Mouse (Mus musculus): Measurements from ENCODE around the gene Rnf222. TPM values are rescaled to one million over a fixed set of nuclear protein-coding genes. Genes with fewer than 3 reads are reported as not detected.

Gene Rnf222
- total and polyA plus RNA-seq, 2 experiments from 2014 or later: 0.11 TPM; not detected in 1

DNA sequence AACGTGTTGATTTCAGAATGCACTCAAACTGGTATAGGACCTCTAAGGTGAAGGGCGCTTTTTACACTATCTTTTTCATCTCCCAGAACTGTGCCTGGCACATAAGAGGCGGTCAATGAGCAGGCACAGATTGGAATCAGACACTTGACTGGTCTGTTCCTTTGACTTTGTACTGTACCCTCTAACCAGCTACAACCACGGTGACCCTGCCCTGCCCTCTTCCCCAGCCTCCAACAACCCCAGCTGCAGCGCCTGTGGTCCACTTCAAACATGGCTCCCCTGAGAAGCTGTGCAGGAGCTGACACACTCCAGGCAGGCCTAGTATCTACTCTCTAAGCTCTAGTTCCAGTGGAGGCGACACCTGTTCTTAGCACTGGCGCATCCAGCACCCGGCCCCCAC is 54.4 kb downstream of the Rnf222 start:
- Histone ChIP-seq H3K9ac (replicated peaks; ENCODE audit: low read length, poor library complexity, severe bottlenecking) (no peak overlapping the region), H3K27ac (ENCODE audit: low read depth, low read length) (no peak overlapping the region), H3K27me3 (ENCODE audit: insufficient read depth, low read length) (no peaks in the 10 kb centered on the region), H3K36me3 (ENCODE audit: insufficient read depth, low read length) (peaks cover 3% of the 10 kb centered on the region; the same call in 1 of the 2 replicates), H3K4me3 (ENCODE audit: low read depth, low read length) (no peak overlapping the region), H3K9me3 (ENCODE audit: low read length) (no peaks in the 10 kb centered on the region), H3K4me1 (ENCODE audit: insufficient read depth, low read length) (peaks cover 4% of the 10 kb centered on the region; the same call in 1 of the 2 replicates), H3K4me2 (ENCODE audit: low read depth, low read length, poor library complexity, severe bottlenecking) (no peak overlapping the region)
- 91% methylated on average over 8 of the region's 8 CpGs for WGBS
- TF ChIP-seq CTCF (IDR thresholded peaks at IDR 0.05): no peak
- ATAC-seq (ENCODE audit: low FRiP score) (no peak), DNase-seq (ENCODE audit: low spot score) (no peak)

DNA sequence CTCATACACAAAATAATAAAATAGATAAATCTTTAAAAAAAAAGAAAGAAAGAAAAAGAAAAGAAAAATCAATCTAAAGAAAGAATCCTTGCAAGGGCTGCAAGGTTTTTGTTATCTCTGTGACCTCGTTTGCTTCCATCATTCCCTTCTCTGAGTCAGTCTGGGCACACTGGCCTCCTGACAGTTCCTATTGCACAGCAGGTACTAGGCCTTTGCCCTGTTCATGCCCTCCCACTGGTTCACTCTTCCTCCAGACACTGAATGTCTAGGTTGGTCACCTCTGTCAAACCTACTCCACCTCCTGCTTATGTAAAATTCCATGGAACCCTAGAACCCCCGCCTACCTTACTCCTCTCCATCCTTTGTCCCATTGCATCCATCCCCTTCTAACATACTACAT is 56.9 kb downstream of the Rnf222 start:
- peaks cover 3% of the 10 kb centered on the region; the same call in 1 of the 2 replicates for H3K36me3 ChIP-seq (ENCODE audit: insufficient read depth, low read length)
- H3K4me3 ChIP-seq (ENCODE audit: low read depth, low read length): no peak overlapping the region
- H3K4me2 ChIP-seq (ENCODE audit: low read depth, low read length, poor library complexity, severe bottlenecking): no peak overlapping the region; the same call in 1 of the 2 replicates
- no peak overlapping the region for H3K27ac ChIP-seq (ENCODE audit: low read depth, low read length)
- ATAC-seq (ENCODE audit: low FRiP score) (no peak), DNase-seq (ENCODE audit: low spot score) (no peak)
- 77% methylated on average over 2 of the region's 2 CpGs for WGBS
- peaks cover 4% of the 10 kb centered on the region; the same call in 1 of the 2 replicates for H3K4me1 ChIP-seq (ENCODE audit: insufficient read depth, low read length)
- TF ChIP-seq CTCF (IDR thresholded peaks at IDR 0.05): no peak
- no peaks in the 10 kb centered on the region for H3K9me3 ChIP-seq (ENCODE audit: low read length)
- no peaks in the 10 kb centered on the region for H3K27me3 ChIP-seq (ENCODE audit: insufficient read depth, low read length)
- no peak overlapping the region for H3K9ac ChIP-seq (replicated peaks; ENCODE audit: low read length, poor library complexity, severe bottlenecking)

Other genes starting within 250 kb of the Rnf222 start
- gene Myh10, start 197.0 kb upstream of the Rnf222 start, total RNA-seq (2014; rRNA removed): 212 and 217 TPM in 2 replicates
- gene Myh10, start 197.0 kb upstream of the Rnf222 start, polyA plus RNA-seq (2015; fragmentation: Nextera tagmentation; extraction: Ambion mirVana): 64.8 and 68.0 TPM in 2 replicates
- gene Ndel1, start 16.7 kb upstream of the Rnf222 start, total RNA-seq (2014; rRNA removed): 88.0 and 114 TPM in 2 replicates
- 106 and 112 TPM in 2 replicates for gene Ndel1, start 16.7 kb upstream of the Rnf222 start, polyA plus RNA-seq (2015; fragmentation: Nextera tagmentation; extraction: Ambion mirVana)
- 1,124 and 1,179 TPM in 2 replicates for gene Rpl26, start 13.0 kb downstream of the Rnf222 start, total RNA-seq (2014; rRNA removed)
- gene Rpl26, start 13.0 kb downstream of the Rnf222 start, polyA plus RNA-seq (2015; fragmentation: Nextera tagmentation; extraction: Ambion mirVana): 561 and 573 TPM in 2 replicates
- gene Odf4, start 38.5 kb downstream of the Rnf222 start, total RNA-seq (2014; rRNA removed): 1.5 and 4.3 TPM in 2 replicates
- gene Odf4, start 38.5 kb downstream of the Rnf222 start, polyA plus RNA-seq (2015; fragmentation: Nextera tagmentation; extraction: Ambion mirVana): 0.52 and 2.2 TPM in 2 replicates
- gene Arhgef15, start 68.9 kb downstream of the Rnf222 start, total RNA-seq (2014; rRNA removed): 23.3 and 50.8 TPM in 2 replicates
- gene Arhgef15, start 68.9 kb downstream of the Rnf222 start, polyA plus RNA-seq (2015; fragmentation: Nextera tagmentation; extraction: Ambion mirVana): 27.6 and 34.3 TPM in 2 replicates
- gene Slc25a35, start 79.6 kb downstream of the Rnf222 start, total RNA-seq (2014; rRNA removed): 0.93 and 1.4 TPM in 2 replicates
- 1.5 and 2.0 TPM in 2 replicates for gene Slc25a35, start 79.6 kb downstream of the Rnf222 start, polyA plus RNA-seq (2015; fragmentation: Nextera tagmentation; extraction: Ambion mirVana)
- 12.0 and 25.0 TPM in 2 replicates for gene Rangrf, start 86.6 kb downstream of the Rnf222 start, total RNA-seq (2014; rRNA removed)
- 18.9 and 20.2 TPM in 2 replicates for gene Rangrf, start 86.6 kb downstream of the Rnf222 start, polyA plus RNA-seq (2015; fragmentation: Nextera tagmentation; extraction: Ambion mirVana)
- gene Pfas, start 119.9 kb downstream of the Rnf222 start, total RNA-seq (2014; rRNA removed): 28.3 and 28.7 TPM in 2 replicates
- 13.9 and 14.1 TPM in 2 replicates for gene Pfas, start 119.9 kb downstream of the Rnf222 start, polyA plus RNA-seq (2015; fragmentation: Nextera tagmentation; extraction: Ambion mirVana)
- 60.0 and 67.7 TPM in 2 replicates for gene Ctc1, start 127.4 kb downstream of the Rnf222 start, total RNA-seq (2014; rRNA removed)
- 46.8 and 53.4 TPM in 2 replicates for gene Ctc1, start 127.4 kb downstream of the Rnf222 start, polyA plus RNA-seq (2015; fragmentation: Nextera tagmentation; extraction: Ambion mirVana)
- gene Aurkb, start 157.1 kb downstream of the Rnf222 start, total RNA-seq (2014; rRNA removed): 6.9 and 10.5 TPM in 2 replicates
- 6.0 and 6.9 TPM in 2 replicates for gene Aurkb, start 157.1 kb downstream of the Rnf222 start, polyA plus RNA-seq (2015; fragmentation: Nextera tagmentation; extraction: Ambion mirVana)
- gene Borcs6, start 171.2 kb downstream of the Rnf222 start, total RNA-seq (2014; rRNA removed): 33.3 and 39.0 TPM in 2 replicates
- 21.1 and 21.3 TPM in 2 replicates for gene Borcs6, start 171.2 kb downstream of the Rnf222 start, polyA plus RNA-seq (2015; fragmentation: Nextera tagmentation; extraction: Ambion mirVana)
- 42.4 and 61.8 TPM in 2 replicates for gene Tmem107, start 182.3 kb downstream of the Rnf222 start, total RNA-seq (2014; rRNA removed)
- 23.8 and 27.8 TPM in 2 replicates for gene Tmem107, start 182.3 kb downstream of the Rnf222 start, polyA plus RNA-seq (2015; fragmentation: Nextera tagmentation; extraction: Ambion mirVana)
- 144 and 157 TPM in 2 replicates for gene Vamp2, start 199.9 kb downstream of the Rnf222 start, total RNA-seq (2014; rRNA removed)
- gene Vamp2, start 199.9 kb downstream of the Rnf222 start, polyA plus RNA-seq (2015; fragmentation: Nextera tagmentation; extraction: Ambion mirVana): 591 and 600 TPM in 2 replicates
- gene Per1, start 206.7 kb downstream of the Rnf222 start, total RNA-seq (2014; rRNA removed): 28.5 and 47.1 TPM in 2 replicates
- 11.8 and 15.4 TPM in 2 replicates for gene Per1, start 206.7 kb downstream of the Rnf222 start, polyA plus RNA-seq (2015; fragmentation: Nextera tagmentation; extraction: Ambion mirVana)
- 1.2 and 2.1 TPM in 2 replicates for gene Hes7, start 231.9 kb downstream of the Rnf222 start, total RNA-seq (2014; rRNA removed)
- gene Hes7, start 231.9 kb downstream of the Rnf222 start, polyA plus RNA-seq (2015; fragmentation: Nextera tagmentation; extraction: Ambion mirVana): 1.7 and 2.0 TPM in 2 replicates
- 1.0 and 1.6 TPM in 2 replicates for gene 9130213A22Rik, start 234.0 kb downstream of the Rnf222 start, total RNA-seq (2014; rRNA removed)
- gene 9130213A22Rik, start 234.0 kb downstream of the Rnf222 start, polyA plus RNA-seq (2015; fragmentation: Nextera tagmentation; extraction: Ambion mirVana): 1.2 and 1.4 TPM in 2 replicates
- gene Aloxe3, start 237.3 kb downstream of the Rnf222 start, total RNA-seq (2014; rRNA removed): 16.3 and 19.4 TPM in 2 replicates
- gene Aloxe3, start 237.3 kb downstream of the Rnf222 start, polyA plus RNA-seq (2015; fragmentation: Nextera tagmentation; extraction: Ambion mirVana): 17.8 and 21.4 TPM in 2 replicates

Measured in midbrain, postnatal 0 days (tissue).